Mouse (Mus musculus): ENCODE measurements around the gene Fam83e.

Fam83e gene

DNA sequence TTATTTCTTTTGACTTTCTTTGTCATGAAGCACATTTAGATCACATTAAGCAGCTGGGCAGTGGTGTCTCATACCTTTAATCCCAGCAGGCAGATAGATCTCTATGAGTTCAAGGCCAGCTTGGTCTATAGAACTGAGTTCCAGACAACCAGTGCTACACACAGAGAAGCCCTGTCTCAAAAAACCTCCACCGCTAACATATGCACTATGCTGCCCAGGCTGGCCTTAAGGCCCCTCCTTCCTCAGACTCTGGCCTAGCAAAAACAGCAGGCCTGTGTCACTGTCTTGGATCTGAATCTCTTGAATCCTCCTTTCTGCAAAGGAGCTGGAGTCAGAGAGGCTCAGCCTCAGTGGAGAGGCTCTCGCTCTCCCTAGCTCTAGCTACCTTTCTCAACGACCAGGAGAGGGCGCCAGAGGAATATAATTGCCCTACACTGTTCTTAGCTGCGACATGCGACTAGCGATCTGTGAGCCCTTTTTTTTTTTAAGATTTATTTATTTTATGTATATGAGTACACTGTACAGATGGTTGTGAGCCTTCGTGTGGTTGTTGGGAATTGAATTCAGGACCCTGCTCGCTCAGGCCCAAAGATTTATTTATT, 18.3 kb downstream of the Fam83e start:
- DNase-seq (ENCODE audit: extremely low spot score, low spot score): peak; percentile 82

DNA sequence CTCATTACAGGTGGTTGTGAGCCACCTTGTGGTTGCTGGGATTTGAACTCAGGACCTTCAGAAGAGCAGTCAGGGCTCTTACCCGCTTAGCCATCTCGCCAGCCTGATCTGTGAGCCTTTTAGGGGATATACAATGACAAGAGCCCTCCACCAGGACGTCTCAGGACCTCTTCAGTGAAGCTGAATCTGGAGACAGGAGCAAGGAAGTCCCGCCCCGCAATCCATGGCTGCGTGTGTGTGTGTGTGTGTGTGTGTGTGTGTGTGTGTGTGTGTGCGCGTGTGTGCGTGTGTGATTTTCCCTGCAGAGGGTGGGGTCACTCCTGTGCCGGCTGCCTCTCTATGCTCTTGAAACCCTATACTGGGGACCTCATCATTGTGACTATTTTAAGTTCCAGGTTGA, 18.8 kb downstream of the Fam83e start:
- DNase-seq (ENCODE audit: extremely low spot score, low spot score): no peak

DNA sequence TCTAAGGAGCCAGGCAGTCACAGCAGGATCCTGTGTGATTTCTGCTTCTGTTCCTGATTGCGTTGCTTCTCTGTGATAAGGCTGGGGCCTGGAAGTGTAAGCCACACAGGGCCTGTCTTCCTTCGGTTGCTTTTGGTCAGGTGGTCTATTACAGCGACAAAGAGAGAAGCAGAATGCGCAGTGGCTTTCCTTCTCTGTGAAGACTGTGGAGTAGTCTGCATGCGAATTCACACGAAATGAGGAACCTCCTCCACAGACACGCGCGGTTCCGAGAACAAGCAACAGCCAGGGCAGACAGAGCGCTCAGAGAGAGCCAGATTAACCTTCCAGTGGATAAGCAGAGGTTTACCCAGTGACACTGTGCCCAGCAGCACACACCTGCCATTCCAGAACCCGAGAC, 20.3 kb downstream of the Fam83e start:
- no peak for DNase-seq (ENCODE audit: extremely low spot score, low spot score)

DNA sequence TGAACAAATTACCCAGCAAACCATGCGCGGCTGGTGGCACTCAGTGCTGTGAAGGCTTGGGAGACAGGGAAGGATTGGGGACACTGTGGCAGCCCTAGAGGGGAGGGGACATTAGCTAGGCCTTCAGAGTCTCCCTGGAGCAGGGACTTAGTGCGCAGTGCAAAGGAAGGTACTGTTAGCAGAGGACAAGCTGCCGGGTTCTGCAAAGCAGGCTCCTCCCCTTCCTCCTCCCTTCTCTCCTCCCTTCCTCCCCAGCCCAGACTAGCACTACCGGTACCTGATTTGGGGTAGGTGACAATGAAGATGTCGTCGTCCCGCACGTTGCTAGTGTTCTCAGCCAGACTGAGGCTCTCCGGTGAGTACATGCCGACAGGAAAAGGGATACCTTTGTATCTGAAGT, 20.8 kb downstream of the Fam83e start:
- DNase-seq (ENCODE audit: extremely low spot score, low spot score): no peak

DNA sequence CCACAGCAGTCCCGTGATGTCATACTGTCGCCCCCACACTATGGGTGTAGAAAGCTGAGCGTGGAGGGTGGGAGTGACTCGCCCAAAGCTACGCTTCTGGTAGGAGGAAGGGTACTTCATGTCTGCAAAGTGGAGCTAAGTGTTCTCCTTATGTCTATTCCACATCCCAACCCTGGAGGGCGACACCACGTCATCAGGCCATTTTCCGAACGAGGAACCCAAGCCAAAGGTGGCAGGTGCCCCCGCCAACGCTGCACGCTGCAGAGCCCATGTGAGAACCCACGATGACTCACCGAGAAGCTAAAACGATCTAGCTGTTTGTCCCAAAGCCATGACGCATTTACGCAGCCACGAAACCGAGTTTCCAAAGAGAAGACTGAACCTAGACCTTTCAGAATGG, 21.3 kb downstream of the Fam83e start:
- DNase-seq (ENCODE audit: extremely low spot score, low spot score): no peak

DNA sequence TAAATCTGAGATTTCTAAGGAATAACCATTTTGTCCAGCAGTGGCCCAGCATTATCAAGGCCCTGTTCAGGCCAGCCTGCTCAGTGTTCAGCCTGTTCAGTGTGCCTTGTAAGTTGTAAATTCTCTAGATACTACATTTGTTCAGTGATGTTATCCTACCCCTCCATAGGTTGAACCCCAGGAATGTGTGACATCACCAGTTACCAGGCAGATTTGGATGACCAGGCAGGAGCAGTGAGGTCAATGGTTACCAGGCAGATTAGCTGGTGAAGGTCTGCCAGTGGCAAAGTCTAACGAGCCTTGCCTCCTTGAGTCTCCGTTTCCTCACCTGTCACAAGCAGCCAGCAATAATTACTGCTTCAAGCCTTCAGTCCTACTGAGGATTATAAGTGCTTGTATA, 23.4 kb downstream of the Fam83e start:
- DNase-seq (ENCODE audit: extremely low spot score, low spot score): peak; percentile 50

DNA sequence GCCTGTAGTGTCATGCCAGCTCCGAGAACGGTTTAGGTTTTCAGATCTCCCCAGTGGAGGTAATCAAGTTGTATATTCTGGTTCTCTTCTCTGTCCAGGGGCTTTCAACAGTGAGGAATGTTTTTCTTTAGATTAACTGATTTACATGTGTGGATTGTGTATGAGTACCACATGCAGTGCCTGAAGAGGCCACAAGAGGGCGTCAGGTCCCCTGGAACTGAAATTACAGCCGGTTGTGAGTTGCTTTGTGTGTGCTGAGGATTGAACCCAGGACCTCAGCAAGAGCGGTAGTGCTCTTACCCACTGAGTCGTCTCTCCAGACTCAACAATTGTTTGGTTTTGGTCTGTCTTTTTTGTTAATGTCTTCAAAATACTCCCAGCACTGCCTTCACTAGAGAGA, 25.5 kb downstream of the Fam83e start:
- no peak for DNase-seq (ENCODE audit: extremely low spot score, low spot score)

DNA sequence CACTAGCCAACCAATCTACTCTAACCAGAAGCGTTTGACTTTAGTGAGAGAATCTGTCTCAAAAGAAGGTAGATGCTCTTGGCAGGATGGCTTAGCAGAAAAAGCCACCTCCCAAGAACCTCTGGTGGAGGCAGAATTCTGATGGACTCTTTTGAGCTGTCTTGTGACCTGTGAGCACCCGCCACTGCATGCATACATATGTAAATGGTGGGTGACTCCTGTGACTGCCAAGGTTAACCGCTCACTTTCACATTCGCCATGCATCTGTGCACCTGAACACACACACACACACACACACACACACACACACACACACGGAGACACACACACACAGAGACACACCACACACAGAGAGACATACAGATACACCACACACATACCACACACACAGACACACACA, 26.4 kb downstream of the Fam83e start:
- no peak for DNase-seq (ENCODE audit: extremely low spot score, low spot score)

DNA sequence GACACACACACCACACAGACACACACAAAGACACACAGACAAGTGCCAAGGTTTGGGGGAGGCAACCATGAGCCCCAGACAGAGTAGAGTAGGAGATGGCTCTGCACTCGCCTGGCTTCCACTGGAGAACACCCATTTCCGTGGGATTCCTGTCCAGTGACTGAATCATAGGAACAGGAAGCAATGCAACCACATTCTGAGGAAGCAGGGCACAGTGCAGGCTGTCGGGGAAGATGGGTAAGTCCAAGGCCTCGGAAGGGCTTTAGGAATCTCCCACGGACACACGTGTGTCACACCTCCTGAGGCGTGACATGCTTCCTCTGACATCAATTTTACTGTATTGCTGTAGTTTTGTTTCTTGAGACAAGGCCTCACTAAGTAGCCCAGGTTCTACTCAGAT, 27.1 kb downstream of the Fam83e start:
- no peak for DNase-seq (ENCODE audit: extremely low spot score, low spot score)

DNA sequence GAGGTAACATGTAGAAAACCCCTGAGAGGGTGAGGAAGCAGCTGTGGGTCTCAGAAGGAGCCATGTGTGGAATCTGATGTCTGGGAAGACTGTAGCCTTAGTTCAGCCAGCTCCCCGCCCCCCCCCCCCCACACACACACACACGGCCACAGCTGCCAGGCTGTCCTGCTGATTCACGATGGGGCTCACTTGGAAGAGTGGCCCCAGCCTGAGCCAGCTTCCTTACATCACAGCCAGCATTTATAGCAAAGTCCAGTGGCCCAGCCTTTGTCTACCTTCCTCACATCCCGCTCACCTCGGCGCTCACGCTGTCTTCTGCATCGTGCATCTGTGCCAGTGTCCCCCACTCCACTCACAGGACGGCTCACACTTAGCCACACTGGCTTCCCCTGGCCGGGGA, 28.4 kb downstream of the Fam83e start:
- DNase-seq (ENCODE audit: extremely low spot score, low spot score): no peak

DNA sequence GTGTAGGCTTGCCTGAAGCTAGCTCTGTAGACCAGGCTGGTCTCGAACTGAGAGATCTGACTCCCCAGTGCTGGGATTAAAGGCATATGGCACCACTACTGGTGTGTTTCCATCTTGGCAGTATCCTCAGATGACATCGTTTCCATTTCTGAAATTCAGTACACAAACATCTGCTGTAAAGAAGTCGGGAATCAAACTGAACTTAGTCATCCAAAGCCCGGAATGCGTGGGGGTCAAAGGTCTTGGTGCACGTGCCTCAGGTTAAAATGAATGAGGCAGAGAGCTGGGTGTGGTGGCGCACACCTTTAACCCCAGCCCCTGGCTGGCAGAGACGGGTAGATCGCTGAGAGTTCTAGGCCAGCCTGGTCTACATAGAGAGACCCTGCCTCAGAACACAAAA, 29.1 kb downstream of the Fam83e start:
- DNase-seq (ENCODE audit: extremely low spot score, low spot score): no peak

DNA sequence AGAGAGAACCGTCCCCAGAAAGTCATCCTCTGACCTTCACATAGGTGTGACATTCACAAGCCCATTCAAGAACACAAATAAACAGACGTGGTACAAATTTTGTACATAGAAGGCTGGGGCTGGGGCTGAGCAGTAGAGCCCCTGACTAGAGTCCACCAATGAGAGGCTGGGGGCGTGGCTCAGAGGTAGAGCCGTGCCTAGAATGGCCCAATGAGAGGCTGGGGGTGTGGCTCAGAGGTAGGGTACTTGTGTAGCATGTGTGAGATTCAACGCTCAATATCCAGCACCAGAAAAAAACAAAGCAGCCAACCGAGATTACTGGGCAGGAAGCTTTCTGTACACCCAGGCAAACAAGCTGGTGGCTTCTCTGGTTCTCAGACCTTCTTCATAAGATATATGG, 34.7 kb downstream of the Fam83e start:
- DNase-seq (ENCODE audit: extremely low spot score, low spot score): no peak

DNA sequence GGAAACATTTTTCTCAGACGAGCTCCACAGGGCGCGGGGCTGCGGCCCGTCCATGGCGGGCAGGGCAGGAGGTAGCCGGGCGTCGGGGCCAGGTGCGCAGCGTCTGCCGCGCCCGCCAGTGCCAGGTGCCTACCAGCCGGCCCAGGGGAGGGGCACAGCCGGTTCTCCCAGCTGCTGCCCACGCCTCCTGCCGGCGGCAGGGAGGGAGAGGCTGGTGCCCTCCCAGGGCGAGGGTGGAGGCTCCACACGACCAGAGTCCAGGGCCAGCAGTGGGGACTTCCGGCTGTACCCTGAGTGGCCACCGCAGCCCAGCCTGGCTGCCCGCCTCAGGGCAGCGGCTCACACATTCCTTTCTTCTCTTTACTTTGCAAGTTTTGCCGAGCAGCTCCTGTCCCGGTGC, 38.4 kb downstream of the Fam83e start:
- no peak for DNase-seq (ENCODE audit: extremely low spot score, low spot score)

DNA sequence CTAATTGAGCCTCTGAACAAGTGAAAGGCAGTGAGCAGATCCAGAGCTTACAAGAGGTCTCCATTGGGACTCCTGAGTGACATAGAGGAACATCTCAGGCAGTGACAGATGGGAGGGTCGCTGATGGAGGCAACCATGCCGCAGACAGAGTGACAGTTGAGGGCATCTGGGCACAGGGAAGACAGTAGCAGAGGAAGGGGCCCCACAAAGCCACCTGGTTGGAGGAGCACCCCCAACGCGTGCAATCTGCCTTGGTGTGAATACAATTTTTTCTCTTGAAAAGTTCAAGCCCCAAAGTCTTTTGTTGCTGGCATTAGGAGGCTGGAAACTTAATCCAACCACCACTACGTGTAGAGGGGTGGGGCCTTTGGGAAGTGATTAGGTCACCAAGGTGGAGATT, 39.1 kb downstream of the Fam83e start:
- DNase-seq (ENCODE audit: extremely low spot score, low spot score): no peak

DNA sequence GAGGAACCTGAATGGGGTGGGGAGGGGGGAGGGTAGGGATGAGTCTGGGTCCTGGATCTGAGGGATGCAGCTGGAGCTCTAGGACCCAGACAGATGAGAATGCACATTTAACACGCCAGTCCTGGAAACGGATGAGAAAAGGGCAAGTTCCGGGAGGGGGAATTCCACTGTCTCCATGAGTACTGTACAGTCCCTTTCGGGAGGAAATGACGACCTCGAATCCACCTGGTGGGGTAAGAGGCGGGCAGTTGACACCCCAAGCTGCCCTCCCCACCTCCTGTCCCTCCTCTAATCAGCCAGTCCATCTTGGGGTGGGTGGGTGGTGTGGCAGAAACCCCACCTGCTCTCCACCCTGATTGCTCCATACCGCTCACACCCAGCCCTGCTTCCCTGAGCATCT, 45.0 kb downstream of the Fam83e start:
- DNase-seq (ENCODE audit: extremely low spot score, low spot score): no peak

DNA sequence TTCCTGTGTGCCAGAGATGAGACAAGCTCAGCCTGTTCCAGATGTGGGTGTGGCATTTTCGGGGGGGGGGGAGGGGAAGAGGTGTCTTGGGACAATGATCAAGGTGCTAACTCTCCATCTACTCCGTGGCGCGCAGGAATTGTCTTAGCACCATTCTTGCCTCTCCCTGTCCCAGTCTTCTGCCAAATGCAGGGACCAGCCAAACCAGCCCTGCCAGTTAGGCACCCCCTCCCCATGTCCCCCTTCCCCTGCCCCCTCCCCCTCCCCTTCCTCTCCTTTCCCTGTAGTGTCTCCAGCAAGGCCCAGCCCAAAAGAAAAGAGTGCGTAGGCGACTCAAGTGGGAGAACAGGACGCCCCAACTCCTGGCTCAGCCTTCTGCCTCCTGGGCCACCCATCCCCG, 45.8 kb downstream of the Fam83e start:
- DNase-seq (ENCODE audit: extremely low spot score, low spot score): no peak

DNA sequence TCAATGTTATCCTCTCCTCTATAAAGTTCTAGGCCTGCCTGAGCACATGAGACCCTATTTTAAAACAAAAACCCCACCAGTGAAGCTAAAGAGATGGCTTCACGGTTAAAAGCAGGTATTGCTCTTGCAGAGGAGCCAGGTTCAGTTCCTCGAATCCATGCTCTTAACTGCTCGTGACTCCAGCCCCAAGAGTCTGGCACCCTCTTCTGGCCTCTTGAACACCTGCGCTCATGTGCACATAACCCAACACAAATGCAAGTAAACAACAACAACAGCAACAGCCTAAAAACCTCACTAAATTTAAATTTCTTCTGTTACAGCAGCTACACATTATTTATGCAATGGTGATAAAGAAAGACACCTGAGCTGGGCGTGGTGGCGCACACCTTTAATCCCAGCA, 46.5 kb downstream of the Fam83e start:
- DNase-seq (ENCODE audit: extremely low spot score, low spot score): no peak

DNA sequence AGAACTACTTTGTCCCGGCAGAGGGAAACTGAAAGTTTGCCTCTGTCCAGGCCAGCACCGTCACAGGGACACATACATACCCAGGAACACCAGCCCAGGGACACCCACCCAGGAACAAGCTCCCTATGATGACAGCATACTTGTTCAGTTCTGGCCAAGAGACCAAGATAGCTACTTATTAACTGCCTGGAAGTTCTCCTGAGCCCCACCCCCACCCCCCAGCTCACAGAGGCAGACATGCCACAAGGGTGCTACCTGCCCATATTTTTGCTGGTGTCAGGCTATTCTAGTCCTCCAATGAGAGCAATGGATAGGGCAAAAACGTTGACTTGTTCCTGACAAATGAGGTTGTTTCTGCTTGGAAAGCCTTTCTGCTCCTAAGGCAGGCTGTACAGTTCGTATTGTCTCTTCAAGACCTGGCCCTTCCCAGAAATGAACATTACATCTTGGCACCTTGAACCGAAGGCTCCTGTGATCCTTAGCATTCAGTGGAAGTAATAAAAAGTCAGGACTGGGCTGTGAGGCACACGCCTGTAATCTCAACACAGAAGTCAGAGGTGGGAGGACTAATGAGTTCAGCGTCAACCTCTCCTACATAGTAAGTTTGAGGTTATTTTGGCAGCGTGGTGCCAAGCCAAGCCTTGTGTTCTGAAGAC, 49.5 kb downstream of the Fam83e start:
- no peak for DNase-seq (ENCODE audit: extremely low spot score, low spot score)

DNA sequence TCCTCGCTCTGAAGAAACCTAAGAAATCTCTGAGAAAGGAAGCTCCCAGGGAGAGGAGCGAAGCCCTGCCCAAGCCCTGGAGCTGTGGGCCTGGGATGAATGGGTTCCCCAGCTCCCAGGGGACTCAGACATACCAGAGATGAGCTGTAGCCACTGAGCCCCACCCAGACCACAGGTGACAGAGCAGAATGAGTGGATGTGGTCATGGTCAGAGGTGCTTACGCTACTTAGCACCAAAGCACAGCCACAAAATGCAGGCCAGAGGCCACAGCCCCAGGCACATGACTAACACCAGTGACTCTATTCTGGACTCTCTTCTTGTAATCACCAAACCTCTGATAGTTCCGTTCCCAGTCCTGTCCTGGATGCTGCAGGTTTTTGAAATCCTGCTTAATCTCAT, 50.1 kb downstream of the Fam83e start:
- DNase-seq (ENCODE audit: extremely low spot score, low spot score): no peak

DNA sequence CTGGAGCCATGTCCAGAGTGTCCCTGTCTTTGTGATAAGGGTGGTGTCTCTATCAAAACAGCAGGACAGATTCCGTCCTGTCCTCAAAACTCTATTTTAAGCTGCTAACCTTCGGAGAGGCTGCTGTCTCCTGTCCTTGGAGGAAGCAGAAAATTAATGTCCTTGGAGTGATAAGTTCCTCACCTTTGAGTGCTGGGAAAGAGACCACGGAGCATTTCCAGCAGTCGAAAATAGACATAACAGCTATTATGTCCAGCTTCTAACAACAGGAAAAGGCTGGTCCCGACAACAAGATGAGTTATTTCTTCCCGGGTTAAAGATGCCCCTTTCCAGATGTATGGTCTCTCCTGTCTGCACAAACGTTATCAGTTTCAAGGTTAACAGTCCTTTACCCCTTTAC, 54.2 kb downstream of the Fam83e start:
- DNase-seq (ENCODE audit: extremely low spot score, low spot score): no peak
